Mouse (Mus musculus) spleen, postnatal 0 days (tissue): ENCODE data around the gene Sema4b. TPM values are rescaled to one million over a fixed set of nuclear protein-coding genes. Genes with fewer than 3 reads are reported as not detected.

Source experiments
- polyA plus RNA-seq: library from polyadenylated mRNA; unstranded; fragments of >200 nt; fragmentation: Nextera tagmentation; extraction: Ambion mirVana; gene quantifications from 2 replicates; pipeline ENCODE4 v1.2.1, GENCODE M21; 2015

Sema4b gene
- 37.7 and 38.5 TPM in 2 replicates for polyA plus RNA-seq

DNA sequence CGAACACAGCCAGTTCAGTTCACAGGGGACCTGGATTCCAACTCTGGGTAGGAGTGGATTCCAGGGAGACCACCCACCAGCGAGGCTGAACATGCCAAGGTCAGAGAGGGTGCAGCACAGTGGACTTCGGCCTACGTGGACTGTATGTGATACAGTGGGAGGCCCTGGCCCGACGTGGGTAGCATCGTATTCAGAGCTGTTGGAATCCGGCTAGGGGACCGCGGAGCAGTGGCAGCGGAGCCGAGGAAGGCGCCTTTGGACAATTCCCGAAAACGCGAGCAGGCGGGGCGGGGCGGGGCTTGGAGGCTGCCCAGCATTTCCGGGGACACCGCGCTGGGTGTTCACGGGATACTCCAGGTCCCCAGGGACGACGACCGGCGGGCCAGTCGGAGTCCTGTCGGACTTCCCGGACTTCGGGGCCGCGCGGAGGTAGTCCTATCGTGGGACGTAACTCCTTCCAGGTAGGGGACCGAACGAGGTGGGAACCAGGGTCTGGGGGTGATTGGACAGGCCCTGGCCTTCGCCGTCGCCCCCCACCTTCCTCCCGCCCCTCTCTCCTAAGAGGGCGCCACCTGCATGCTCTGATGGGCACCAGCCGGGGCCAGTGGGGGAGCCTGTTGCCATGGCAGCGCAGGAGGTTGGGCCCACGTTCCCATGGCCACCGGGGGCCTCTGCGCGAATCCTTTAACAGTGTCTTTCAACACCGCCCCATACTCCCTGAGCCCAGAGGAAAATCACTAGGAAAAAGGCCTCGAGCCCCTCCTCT is at the start of gene Sema4b:
Gene Sema4b (plus strand): TSS at position 311 of the 766 bp plus-strand sequence.

DNA sequence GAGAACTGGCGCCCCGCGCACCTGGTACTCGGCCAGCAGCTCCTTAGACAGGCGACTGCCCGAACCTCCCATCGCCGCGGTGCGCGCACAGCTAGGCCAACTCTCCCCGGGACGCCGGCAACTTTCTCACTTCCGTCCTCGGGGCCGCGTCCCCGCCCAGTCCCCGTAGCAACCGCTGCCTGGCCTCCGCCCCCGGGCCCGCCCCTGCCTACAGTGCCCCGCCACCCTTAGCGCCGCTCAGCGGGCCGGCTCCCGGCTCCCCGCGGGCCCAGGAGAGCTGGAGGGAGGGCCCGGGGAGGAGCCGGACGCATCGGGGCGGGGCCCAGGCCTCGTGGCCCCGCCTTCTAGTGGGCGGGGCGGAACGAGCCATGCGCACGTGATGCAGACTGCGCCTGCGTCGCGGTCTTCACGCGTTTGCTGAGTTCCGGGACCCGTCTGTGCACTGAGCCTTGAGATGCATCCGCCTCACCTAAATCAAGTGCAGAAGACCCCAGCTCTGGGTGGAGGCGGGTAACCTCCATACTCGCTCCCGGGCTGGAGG is 45.9 kb downstream of the Sema4b start, which contains the start of the genes Cib1 and Gdpgp1:
Gene Cib1 (minus strand): TSS at position 325 of the 541 bp plus-strand sequence.
Gene Gdpgp1 (plus strand): TSS at position 377 of the 541 bp plus-strand sequence.

DNA sequence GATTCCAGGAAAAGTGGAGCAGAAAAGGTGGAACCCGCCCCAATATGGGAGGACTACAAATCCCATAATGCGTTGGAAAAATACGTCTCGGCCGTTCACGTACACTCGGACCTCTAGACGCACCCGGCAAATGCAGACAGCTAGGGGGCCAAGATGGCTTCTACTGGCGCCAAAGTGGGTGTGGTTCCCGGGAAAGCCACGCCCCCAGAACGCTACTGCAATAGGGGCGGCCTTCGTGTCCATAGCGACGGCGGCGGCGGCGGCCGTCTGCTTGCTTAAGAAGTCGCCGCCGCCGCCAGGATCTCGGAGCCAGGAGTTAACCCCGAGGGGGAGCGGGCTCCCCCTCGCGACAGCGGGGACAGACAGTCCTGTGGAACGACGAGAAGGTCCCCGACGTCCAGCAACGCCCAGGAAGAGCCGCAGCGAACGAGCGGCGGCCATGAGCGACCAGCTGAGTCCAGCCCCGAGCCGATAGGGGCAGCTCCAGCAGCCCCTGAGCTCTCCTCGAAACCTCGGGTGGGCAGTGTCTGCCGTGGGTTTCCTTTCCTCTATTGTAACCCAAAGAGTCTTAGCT is 59.6 kb downstream of the Sema4b start, which contains the start of gene Ttll13:
Gene Ttll13 (plus strand): TSS at position 229 of the 574 bp plus-strand sequence.

DNA sequence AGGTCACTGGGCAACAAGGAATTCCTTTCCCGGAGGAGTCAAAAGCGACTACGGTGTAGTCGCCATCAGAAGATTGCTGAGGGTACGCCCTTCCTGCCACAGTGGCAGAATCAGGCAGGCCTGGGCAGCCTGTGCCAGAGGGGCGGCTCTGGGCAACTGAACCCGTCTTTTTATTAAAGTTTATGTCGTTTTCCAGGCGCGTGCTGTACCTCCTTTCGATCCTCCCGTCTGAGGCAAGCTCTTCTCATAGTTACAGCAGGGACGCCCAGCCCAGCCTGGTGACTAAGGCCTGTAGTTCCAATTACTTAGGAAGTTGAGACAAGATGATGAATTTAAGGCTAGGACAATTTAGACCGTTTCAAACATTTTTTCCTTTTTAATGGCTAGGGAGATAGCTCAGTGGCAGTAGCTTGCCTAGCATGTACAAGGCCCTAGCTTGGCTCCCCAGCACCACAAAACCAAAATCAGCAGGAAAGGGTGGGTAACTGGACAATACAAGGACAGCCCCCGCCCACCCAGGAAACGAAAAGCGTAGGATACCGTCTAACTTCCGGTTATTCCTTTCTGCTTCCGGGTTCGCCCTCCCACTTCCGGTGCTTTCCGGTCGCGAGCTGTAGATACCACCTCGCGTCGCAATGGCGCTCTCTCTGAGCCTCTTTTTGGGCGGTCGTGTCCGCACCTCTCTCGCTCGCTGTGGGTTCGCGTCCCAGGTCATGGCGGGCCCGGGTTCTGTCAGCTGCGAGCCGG is 74.2 kb downstream of the Sema4b start, which contains the start of gene Ngrn:
Gene Ngrn (plus strand): TSS at position 591 of the 747 bp plus-strand sequence.

DNA sequence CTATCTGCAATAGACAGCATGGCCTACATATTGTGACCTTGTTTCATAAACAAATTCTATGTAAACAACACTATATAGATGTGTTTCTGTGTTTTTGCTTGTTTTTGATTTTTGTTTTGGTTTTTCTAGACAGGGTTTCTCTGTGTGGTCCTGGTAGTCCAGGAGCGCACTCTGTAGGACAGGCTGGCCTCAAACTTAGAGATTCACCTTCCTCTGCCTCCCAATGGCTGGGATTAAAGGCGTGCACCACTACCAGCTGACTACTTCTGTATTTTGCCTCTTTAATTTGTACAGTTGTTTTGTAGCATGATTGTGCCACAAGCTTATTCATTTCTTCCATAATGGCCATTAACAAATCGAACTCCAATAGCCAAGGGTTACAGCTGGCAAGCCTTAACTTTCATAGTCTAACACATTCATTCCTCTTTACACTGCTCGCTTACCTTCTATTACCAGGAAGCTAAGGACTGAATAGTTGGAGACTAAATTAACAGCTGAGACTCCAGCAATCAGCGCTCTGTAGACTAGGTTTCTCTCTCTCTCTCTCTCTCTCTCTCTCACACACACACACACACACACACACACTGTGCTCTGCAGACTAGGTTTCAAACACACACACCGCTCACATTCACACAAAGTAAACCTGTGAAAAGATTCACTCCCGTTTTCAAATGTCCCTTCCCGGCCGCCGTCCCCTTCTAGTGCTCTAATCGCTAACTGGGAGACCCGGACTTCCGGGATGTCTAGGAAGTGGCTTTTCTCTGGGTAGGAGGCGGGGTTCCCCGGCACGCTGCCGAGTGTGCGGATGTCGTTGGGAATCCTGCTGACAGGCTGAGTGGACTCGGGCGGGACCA is 82.5 kb downstream of the Sema4b start, which contains the start of gene Vps33b:
Gene Vps33b (plus strand): TSS at position 753 of the 854 bp plus-strand sequence.

Other genes with a start within 250 kb of the Sema4b start
- 6.9 and 8.5 TPM in 2 replicates for gene Zfp710, start 162.0 kb upstream of the Sema4b start, polyA plus RNA-seq
- gene Idh2, start 71.4 kb upstream of the Sema4b start, polyA plus RNA-seq = 115 and 141 TPM in 2 replicates
- 109 and 111 TPM in 2 replicates for gene Cib1, start 46.0 kb downstream of the Sema4b start, polyA plus RNA-seq
- 2.2 and 2.5 TPM in 2 replicates for gene Gdpgp1, start 46.0 kb downstream of the Sema4b start, polyA plus RNA-seq
- 0.30 and 1.0 TPM in 2 replicates for gene Ttll13, start 59.5 kb downstream of the Sema4b start, polyA plus RNA-seq
- gene Ngrn, start 74.4 kb downstream of the Sema4b start, polyA plus RNA-seq = 32.2 and 34.6 TPM in 2 replicates
- 4.1 and 5.6 TPM in 2 replicates for gene Vps33b, start 82.8 kb downstream of the Sema4b start, polyA plus RNA-seq
- gene Prc1, start 107.6 kb downstream of the Sema4b start, polyA plus RNA-seq = 128 and 140 TPM in 2 replicates
- gene Rccd1, start 137.6 kb downstream of the Sema4b start, polyA plus RNA-seq = 7.6 and 8.8 TPM in 2 replicates
- gene Unc45a, start 154.2 kb downstream of the Sema4b start, polyA plus RNA-seq = 10.2 and 11.4 TPM in 2 replicates
- gene Hddc3, start 156.3 kb downstream of the Sema4b start, polyA plus RNA-seq = 4.5 and 6.3 TPM in 2 replicates
- 5.8 and 7.6 TPM in 2 replicates for gene Man2a2, start 184.5 kb downstream of the Sema4b start, polyA plus RNA-seq
- gene Fes, start 201.1 kb downstream of the Sema4b start, polyA plus RNA-seq = 39.9 and 58.0 TPM in 2 replicates
- 7.2 and 8.7 TPM in 2 replicates for gene Furin, start 218.6 kb downstream of the Sema4b start, polyA plus RNA-seq